Mouse (Mus musculus) hindbrain, embryonic 14.5 days (tissue): ENCODE measurements around the gene Pmp22. TPM values are rescaled to one million over a fixed set of nuclear protein-coding genes. Genes with fewer than 3 reads are reported as not detected.
A peak's percentile ranks its signal among the peaks of the same experiment; 100 is the strongest.

Source experiments
- ATAC-seq: fragments of 200-750 bp; cut with Nextera tagmentation; 2 replicates; pipeline ENCODE4 v1.8.0; 2017; ENCODE audit warnings: moderate number of reproducible peaks, mild to moderate bottlenecking, moderate TSS enrichment, moderate library complexity; ENCODE audit not compliant: low FRiP score
- DNase-seq: peaks from one replicate; pipeline ENCODE4 v3.0.0-alpha.2; 2015; ENCODE audit warnings: low spot score
- H3K27ac ChIP-seq: fragments of 300-500 bp; sonication (generic); 2 replicates; pipeline ENCODE4 v1.5.1; 2014; ENCODE audit warnings: mild to moderate bottlenecking, moderate library complexity
- H3K27me3 ChIP-seq: fragments of 300-500 bp; sonication (generic); 2 replicates; pipeline ENCODE4 v1.6.1; 2014; ENCODE audit warnings: mild to moderate bottlenecking, low read length, mixed read lengths; ENCODE audit not compliant: control insufficient read depth, insufficient read depth
- H3K36me3 ChIP-seq: fragments of 300-500 bp; sonication (generic); replicated peaks from 2 replicates; pipeline ENCODE4 v1.6.1; 2014; ENCODE audit not compliant: control insufficient read depth, insufficient read depth
- H3K4me1 ChIP-seq: fragments of 300-500 bp; sonication (generic); replicated peaks from 2 replicates; pipeline ENCODE4 v1.6.1; 2014; ENCODE audit warnings: antibody characterized with exemption, low read length, mixed read lengths; ENCODE audit not compliant: control insufficient read depth, insufficient read depth
- H3K4me2 ChIP-seq: fragments of 300-500 bp; sonication (generic); replicated peaks from 2 replicates; pipeline ENCODE4 v1.6.1; 2014; ENCODE audit warnings: mild to moderate bottlenecking, moderate library complexity
- H3K4me3 ChIP-seq: fragments of 300-500 bp; sonication (generic); replicated peaks from 2 replicates; pipeline ENCODE4 v1.5.1; 2014; ENCODE audit warnings: mild to moderate bottlenecking, low read length
- H3K9ac ChIP-seq: fragments of 300-500 bp; sonication (generic); 2 replicates; pipeline ENCODE4 v1.6.1; 2014
- H3K9me3 ChIP-seq: fragments of 300-500 bp; sonication (generic); 2 replicates; pipeline ENCODE4 v1.6.1; 2016; ENCODE audit warnings: low read length; ENCODE audit not compliant: control insufficient read depth
- WGBS: fragments of 180-500 bp; shearing (Covaris S2); extraction: QIAGEN DNeasy Blood & Tissue Kit; methylation state at CpG from one replicate; pipeline ENCODE4 v1.1.7; 2014; 5-methylcytosine and 5-hydroxymethylcytosine counted together
- polyA plus RNA-seq: library from polyadenylated mRNA; unstranded; fragments of >200 nt; fragmentation: Nextera tagmentation; extraction: Ambion mirVana; gene quantifications from 2 replicates; pipeline ENCODE4 v1.2.1, GENCODE M21; 2014

Gene Pmp22
- polyA plus RNA-seq, 1 experiment from 2014 or later: 39.7 TPM

- 66% methylated on average over 4 of the region's 4 CpGs for WGBS
- ATAC-seq (no peak), DNase-seq (no peak)
- no peak overlapping the region for H3K9ac ChIP-seq
- H3K4me2 ChIP-seq: no peak overlapping the region
- no peaks in the 10 kb centered on the region for H3K36me3 ChIP-seq
- H3K27me3 ChIP-seq: no peaks in the 10 kb centered on the region
- H3K4me1 ChIP-seq: no peaks in the 10 kb centered on the region
- no peaks in the 10 kb centered on the region for H3K9me3 ChIP-seq
- no peak overlapping the region for H3K4me3 ChIP-seq
- no peak overlapping the region for H3K27ac ChIP-seq
Measured at GRCm38 (mm10) chr11:63122776-63123350, 5.9 kb upstream of the Pmp22 start.

- DNase-seq (no peak), ATAC-seq (no peak)
- no peak overlapping the region for H3K4me2 ChIP-seq
- no peak overlapping the region for H3K9ac ChIP-seq
- H3K36me3 ChIP-seq: no peaks in the 10 kb centered on the region
- H3K9me3 ChIP-seq: no peaks in the 10 kb centered on the region
- H3K4me3 ChIP-seq: no peak overlapping the region
- peaks cover 1% of the 10 kb centered on the region; the same call in 1 of the 2 replicates for H3K27me3 ChIP-seq
- H3K4me1 ChIP-seq: no peaks in the 10 kb centered on the region
- WGBS: 8% methylated on average over 4 of the region's 4 CpGs
- H3K27ac ChIP-seq: no peak overlapping the region
Measured at GRCm38 (mm10) chr11:63124316-63124715, 4.5 kb upstream of the Pmp22 start.

GRCm38 (mm10) chr11:63125832-63126456 lies 2.8 kb upstream of the Pmp22 start:
- WGBS: 75% methylated on average over 5 of the region's 5 CpGs
- Histone ChIP-seq H3K4me1 (peaks cover 5% of the 10 kb centered on the region; the same call in 1 of the 2 replicates), H3K9me3 (no peaks in the 10 kb centered on the region), H3K36me3 (no peaks in the 10 kb centered on the region), H3K4me3 (no peak overlapping the region), H3K27me3 (peaks cover 17% of the 10 kb centered on the region), H3K27ac (no peak overlapping the region), H3K9ac (no peak overlapping the region), H3K4me2 (no peak overlapping the region)
- ATAC-seq (no peak), DNase-seq (no peak)

- H3K9ac ChIP-seq: no peak overlapping the region
- no peak for DNase-seq
- H3K27me3 ChIP-seq: peaks cover 28% of the 10 kb centered on the region
- 84% methylated on average over 8 of the region's 8 CpGs for WGBS
- H3K9me3 ChIP-seq: no peaks in the 10 kb centered on the region
- no peak for ATAC-seq
- no peak overlapping the region for H3K27ac ChIP-seq
- H3K36me3 ChIP-seq: no peaks in the 10 kb centered on the region
- peaks cover 15% of the 10 kb centered on the region; the same call in 1 of the 2 replicates for H3K4me1 ChIP-seq
- no peak overlapping the region for H3K4me3 ChIP-seq
- no peak overlapping the region for H3K4me2 ChIP-seq
Measured at GRCm38 (mm10) chr11:63126976-63127375, 1.8 kb upstream of the Pmp22 start.

- H3K27ac ChIP-seq: no peak overlapping the region
- peaks cover 33% of the 10 kb centered on the region for H3K27me3 ChIP-seq
- H3K9ac ChIP-seq: no peak overlapping the region
- H3K4me3 ChIP-seq: no peak overlapping the region
- DNase-seq: no peak
- ATAC-seq: no peak
- H3K36me3 ChIP-seq: no peaks in the 10 kb centered on the region
- no peak overlapping the region for H3K4me2 ChIP-seq
- no peaks in the 10 kb centered on the region for H3K9me3 ChIP-seq
- H3K4me1 ChIP-seq: peaks cover 21% of the 10 kb centered on the region; the same call in 1 of the 2 replicates
- WGBS: 88% methylated on average over 4 of the region's 4 CpGs
Measured at GRCm38 (mm10) chr11:63127513-63127912, 1.3 kb upstream of the Pmp22 start.

GRCm38 (mm10) chr11:63129375-63129774 lies 593 bp downstream of the Pmp22 start:
- no peak overlapping the region for H3K4me2 ChIP-seq
- H3K4me1 ChIP-seq: peaks cover 26% of the 10 kb centered on the region; the same call in 1 of the 2 replicates
- H3K27me3 ChIP-seq: peaks cover 52% of the 10 kb centered on the region
- H3K27ac ChIP-seq: no peak overlapping the region
- no peaks in the 10 kb centered on the region for H3K9me3 ChIP-seq
- no peak overlapping the region for H3K9ac ChIP-seq
- no peak for DNase-seq
- ATAC-seq: no peak
- H3K4me3 ChIP-seq: no peak overlapping the region
- 67% methylated on average over 9 of the region's 9 CpGs for WGBS
- H3K36me3 ChIP-seq: no peaks in the 10 kb centered on the region

GRCm38 (mm10) chr11:63129840-63130239 lies 1.1 kb downstream of the Pmp22 start:
- H3K4me1 ChIP-seq: peaks cover 26% of the 10 kb centered on the region; the same call in 1 of the 2 replicates
- no peak overlapping the region for H3K4me2 ChIP-seq
- WGBS: 61% methylated on average over 12 of the region's 12 CpGs
- no peaks in the 10 kb centered on the region for H3K9me3 ChIP-seq
- DNase-seq (no peak), ATAC-seq (no peak)
- peaks cover 56% of the 10 kb centered on the region for H3K27me3 ChIP-seq
- no peak overlapping the region for H3K4me3 ChIP-seq
- H3K36me3 ChIP-seq: no peaks in the 10 kb centered on the region
- H3K9ac ChIP-seq: no peak overlapping the region
- H3K27ac ChIP-seq: no peak overlapping the region

GRCm38 (mm10) chr11:63130497-63130896 lies 1.7 kb downstream of the Pmp22 start:
- 44% methylated on average over 8 of the region's 8 CpGs for WGBS
- Histone ChIP-seq H3K4me3 (0 out of 2 replicates have a peak overlapping the region, but pooled peaks have one; percentile 0), H3K9me3 (no peaks in the 10 kb centered on the region), H3K36me3 (no peaks in the 10 kb centered on the region), H3K27me3 (peaks cover 56% of the 10 kb centered on the region), H3K27ac (no peak overlapping the region), H3K4me2 (peak overlapping the region; percentile 99), H3K4me1 (peaks cover 26% of the 10 kb centered on the region; the same call in 1 of the 2 replicates), H3K9ac (no peak overlapping the region)
- no peak for ATAC-seq
- DNase-seq: no peak

- no peak for ATAC-seq
- H3K9me3 ChIP-seq: no peaks in the 10 kb centered on the region
- peaks cover 56% of the 10 kb centered on the region for H3K27me3 ChIP-seq
- DNase-seq: no peak
- 5% methylated on average over 30 of the region's 33 CpGs for WGBS
- H3K4me3 ChIP-seq: peak overlapping the region; percentile 54
- no peak overlapping the region for H3K27ac ChIP-seq
- peak overlapping the region; percentile 99 for H3K4me2 ChIP-seq
- H3K36me3 ChIP-seq: no peaks in the 10 kb centered on the region
- peaks cover 26% of the 10 kb centered on the region; the same call in 1 of the 2 replicates for H3K4me1 ChIP-seq
- H3K9ac ChIP-seq: peak overlapping the region; percentile 69; the same call in 1 of the 2 replicates
Measured at GRCm38 (mm10) chr11:63131001-63131692, 2.4 kb downstream of the Pmp22 start.
